Mouse (Mus musculus): ENCODE measurements around the gene Klhl26.

Klhl26 gene

GRCm38 (mm10) chr8:70501820-70502529 lies 25.2 kb upstream of the Klhl26 start:
- in situ Hi-C loops (cut with MboI), result no loop called here

GRCm38 (mm10) chr8:70500386-70501301 lies 23.9 kb upstream of the Klhl26 start:
- in situ Hi-C loops (cut with MboI), result no loop called here

DNA sequence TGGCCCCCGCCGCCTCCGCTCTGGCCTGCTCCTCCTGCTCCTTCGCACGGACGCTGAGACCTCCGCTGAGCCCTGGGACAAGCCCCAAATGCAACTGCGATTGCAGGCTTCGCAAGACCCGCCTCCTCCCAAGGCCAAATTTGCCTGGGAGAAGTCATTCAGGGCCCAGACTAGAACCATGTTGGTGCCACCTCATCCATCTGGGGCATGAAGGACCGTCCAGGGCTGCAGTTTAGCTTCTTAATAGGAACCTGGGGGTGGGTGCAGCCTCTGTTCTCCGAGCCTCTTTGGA lies 18.9 kb upstream of the Klhl26 start:
- in situ Hi-C loops (cut with MboI), result no loop called here

DNA sequence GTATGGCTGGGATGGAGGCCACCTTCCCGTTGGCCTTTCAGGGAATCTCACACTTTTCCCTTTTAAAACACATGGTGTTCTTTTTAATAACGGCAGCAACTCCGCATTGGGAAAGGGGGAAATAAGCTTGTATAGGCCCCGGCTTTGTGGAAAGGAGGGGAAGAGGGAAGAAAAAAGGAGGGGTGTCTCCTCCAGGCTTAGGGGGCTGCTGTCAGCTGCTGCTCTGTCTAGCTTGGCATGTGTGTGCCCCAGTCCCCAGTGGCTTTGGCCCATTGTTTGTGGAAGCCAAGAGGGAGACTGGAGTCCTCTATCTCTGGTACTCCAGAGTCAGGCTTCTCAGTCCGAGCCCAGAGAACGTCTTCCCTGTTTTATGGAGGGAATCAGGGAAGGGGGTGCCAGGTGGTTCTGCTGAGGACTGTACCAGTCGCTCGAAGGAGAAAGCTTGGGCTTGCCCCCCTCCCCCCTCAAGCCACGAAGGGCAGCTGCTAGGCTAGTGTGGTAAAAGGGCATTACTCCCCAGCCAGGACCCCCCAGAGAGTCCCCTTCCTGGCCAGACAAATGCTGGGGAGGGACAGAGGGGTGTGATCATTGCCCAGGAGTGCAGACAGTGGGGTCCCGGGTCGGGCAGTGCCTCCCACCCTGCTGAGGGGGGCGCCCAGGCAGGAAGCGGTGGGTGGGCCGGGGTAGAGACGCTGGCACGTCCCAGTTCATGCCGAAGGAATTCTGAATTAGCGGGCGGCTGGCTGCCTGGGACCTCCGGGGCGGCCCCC lies 18.4 kb upstream of the Klhl26 start:
- in situ Hi-C loops (cut with MboI), result no loop called here

DNA sequence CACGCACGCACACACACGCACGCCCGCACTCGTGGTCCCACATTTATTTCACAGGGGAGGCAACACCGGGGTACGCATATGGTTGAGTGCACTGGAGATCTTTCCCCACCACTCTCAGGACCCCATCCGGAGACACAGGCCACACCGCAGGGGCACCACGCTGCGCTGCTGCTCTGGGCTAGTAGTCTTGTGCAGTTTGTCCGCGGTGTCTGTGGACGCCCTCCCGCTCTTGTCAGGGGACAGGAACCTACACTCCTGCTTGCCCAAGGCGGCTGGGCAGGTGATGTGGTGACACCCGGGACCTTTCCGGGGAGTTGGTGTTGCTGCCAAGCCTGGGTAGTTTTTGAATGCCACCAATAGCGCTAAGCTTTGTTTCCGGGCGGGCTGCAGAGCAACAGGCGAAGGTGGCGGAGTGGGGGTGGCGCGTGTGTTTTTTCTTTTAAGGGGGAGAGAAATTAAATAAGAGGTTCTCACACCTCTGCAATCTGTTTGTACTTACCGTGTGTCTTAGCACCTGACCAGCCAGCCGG lies 17.7 kb upstream of the Klhl26 start:
- in situ Hi-C loops (cut with MboI), result no loop called here

DNA sequence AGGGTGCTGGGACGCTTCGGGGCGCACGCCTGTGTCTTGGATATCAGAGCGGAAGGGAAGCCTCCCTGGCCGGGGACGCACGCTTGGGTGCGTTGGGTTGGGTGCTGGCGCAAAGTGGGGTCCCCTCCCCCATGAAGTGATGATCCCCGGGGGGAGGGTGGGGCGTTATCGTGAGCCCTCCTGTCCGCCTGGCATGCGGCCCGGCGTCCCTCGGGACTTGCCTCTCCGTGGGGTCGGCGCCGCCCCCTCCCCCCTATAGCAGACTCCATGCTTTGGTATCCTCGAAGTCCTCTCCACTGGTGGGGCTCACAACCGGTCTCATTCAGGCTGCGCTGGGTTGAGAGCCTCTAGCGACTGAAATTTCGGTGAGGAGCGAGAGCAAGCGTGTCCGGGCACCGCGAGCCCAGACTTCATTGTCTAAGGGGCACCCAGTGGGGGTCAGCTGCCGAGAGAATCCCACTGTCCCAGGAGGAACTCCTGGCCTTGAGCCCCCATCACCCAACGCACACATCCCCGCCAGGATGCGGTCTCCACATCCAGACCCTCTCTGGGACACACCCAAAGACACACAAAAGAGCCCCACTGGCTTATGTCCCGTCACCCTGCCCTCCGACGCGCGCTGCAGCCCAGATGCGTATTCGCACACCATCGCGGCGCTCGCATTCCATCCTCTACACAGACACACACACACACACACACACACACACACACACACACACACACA lies 17.1 kb upstream of the Klhl26 start:
- in situ Hi-C loops (cut with MboI), result no loop called here

DNA sequence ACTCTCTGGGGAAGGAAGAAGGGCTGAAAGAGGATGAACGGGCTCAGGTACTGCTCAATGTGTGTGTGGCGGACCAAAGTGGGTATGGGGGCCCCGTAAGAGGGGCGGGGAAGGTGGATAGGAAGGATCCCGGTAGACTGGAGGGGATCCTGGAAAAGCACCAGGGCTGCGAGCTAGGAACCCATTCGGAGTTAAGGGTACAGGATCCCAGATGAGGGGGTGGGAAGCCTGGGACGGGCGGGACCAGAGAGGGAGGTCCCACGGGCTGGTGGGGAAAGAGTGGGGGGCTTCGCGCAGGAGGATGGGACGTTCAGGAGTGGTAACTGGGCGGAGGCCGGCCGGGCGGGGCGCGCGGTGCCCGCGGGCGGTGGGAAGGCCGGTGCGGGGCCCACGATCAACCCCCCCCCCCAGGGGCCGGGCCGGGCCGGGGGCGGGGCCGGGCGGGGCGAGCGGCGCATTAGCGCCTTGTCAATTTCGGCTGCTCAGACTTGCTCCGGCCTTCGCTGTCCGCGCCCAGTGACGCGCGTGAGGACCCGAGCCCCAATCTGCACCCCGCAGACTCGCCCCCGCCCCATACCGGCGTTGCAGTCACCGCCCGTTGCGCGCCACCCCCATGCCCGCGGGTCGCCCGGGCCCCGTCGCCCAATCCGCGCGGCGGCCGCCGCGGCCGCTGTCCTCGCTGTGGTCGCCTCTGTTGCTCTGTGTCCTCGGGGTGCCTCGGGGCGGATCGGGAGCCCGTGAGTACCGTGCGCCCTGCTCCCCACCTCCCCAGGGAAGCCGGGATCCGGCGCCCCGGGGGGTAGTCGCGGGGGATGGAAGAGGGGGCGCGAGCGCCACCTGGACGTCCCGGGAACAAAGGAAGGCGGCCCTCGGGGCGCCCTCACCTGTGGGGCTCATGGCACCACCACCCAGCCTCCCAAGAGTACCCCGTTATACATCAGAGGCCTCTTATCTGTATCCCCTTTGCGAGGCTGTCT lies 16.2 kb upstream of the Klhl26 start, which contains the start of gene Crlf1:
Gene Crlf1 (plus strand): TSS at position 495 of the 977 bp plus-strand sequence.
- in situ Hi-C loops (cut with MboI), result no loop called here

DNA sequence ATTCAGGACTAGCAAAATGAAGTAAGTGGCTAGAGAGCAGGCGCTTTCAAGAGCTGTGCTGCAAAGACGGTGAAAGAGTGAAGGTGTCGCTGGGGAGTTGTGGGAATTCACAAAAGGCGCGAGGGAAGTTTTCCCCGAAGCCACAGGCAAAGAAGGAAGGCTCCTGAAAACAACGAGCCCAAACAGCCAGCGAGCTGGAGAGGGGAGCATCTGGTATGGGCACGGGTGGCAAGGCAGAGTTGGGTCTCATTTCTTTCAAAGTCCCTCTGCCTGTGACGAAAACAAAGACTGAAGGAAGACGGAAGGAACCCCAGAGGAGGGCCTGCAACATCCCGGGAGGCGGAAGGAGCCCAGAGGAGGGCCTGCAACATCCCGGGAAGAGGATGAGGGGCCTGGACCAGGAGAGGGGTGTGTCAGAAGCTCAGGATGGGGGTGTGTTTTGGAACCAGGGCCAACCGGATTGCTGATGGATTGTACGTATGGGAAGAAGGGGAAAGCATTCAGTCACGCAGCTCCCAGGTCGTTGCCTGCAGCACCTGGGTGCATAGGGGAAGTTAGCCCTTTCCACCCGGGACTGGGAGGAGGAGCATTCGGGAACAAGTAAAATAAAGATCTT lies 14.2 kb upstream of the Klhl26 start:
- in situ Hi-C loops (cut with MboI), result no loop called here

- in situ Hi-C loops (cut with MboI), result no loop called here
These were observed 13.5 kb upstream of the Klhl26 start for GRCm38 (mm10) chr8:70490061-70490879.

- in situ Hi-C loops (cut with MboI), result no loop called here
These were observed 12.8 kb upstream of the Klhl26 start for GRCm38 (mm10) chr8:70489576-70489975.

- in situ Hi-C loops (cut with MboI), result no loop called here
These were observed 12.2 kb upstream of the Klhl26 start for GRCm38 (mm10) chr8:70488931-70489470.

GRCm38 (mm10) chr8:70487993-70488796 lies 11.4 kb upstream of the Klhl26 start:
- in situ Hi-C loops (cut with MboI), result no loop called here

GRCm38 (mm10) chr8:70486941-70487520 lies 10.3 kb upstream of the Klhl26 start, which contains the start of gene Tmem59l:
Gene Tmem59l (minus strand): TSS chr8:70487358.
- in situ Hi-C loops (cut with MboI), result no loop called here

DNA sequence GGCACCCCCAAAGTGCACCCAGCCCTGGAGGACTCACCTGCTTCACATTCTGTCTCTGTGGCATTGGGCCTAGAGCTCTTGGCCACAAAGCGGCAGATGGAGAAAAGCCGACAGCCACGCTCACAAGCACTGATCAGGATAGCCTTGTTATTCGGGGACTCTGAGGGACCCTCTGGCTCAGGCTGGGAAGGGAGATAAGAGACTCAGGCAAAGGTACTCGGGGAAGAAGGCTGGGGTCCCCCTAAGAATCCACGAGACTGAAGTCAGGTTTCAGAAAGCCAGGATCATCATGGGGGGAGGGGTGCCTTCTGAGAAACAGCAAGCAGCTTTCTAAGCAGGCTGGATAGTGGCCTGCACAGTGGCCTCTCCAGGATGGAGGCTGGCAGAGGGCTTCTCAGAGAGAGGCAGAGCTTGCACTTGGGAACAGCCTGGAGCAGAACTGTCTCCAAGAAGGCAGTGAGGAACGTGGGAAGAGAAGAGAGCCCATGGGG lies 9.5 kb upstream of the Klhl26 start:
- in situ Hi-C loops (cut with MboI), result no loop called here

GRCm38 (mm10) chr8:70482943-70483342 lies 6.2 kb upstream of the Klhl26 start:
- in situ Hi-C loops (cut with MboI), result no loop called here

- in situ Hi-C loops (cut with MboI), result no loop called here
These were observed 5.1 kb upstream of the Klhl26 start for GRCm38 (mm10) chr8:70481908-70482307.
